In genomic region chr16:90885351-90885750, GRCm38 (mm10) we compare ENCODE assay signal across 19 mouse cellular contexts. TPM values are rescaled to one million over a fixed set of nuclear protein-coding genes. Genes with fewer than 3 reads are reported as not detected.
DNase-seq lines count a peak whose midpoint lies in the region; ATAC-seq and TF ChIP-seq lines count a peak whose summit lies in the region.
"Had no signal": no experiment of that assay in that cellular context is flagged by ENCODE, and none has a peak within 500 bp of the region (broad histone marks: within the 10 kb centered on the region; RNA-seq: fewer than 3 reads in every experiment).

No protein-coding gene starts in this region.

- TF ChIP-seq EP300 in MEL (IDR thresholded peaks at IDR 0.05; ENCODE audit: low read depth in 1 of 2, low read length in 2 of 2): no peak

- no peak for TF ChIP-seq RAD21 in MEL (IDR thresholded peaks at IDR 0.05; ENCODE audit: low read depth, low read length)

- no peak for TF ChIP-seq CTCF in MEL (IDR thresholded peaks at IDR 0.05 in 2 of 3, conservative IDR thresholded peaks at IDR 0.05 in 1 of 3; ENCODE audit: control insufficient read depth in 1 of 3, insufficient read depth in 1 of 3, low read depth in 2 of 3, low read length in 3 of 3, poor library complexity in 1 of 3, severe bottlenecking in 1 of 3)

- 74% methylated on average over 2 of the region's 2 CpGs for WGBS in embryonic facial prominence, embryonic 13.5 days
- WGBS in embryonic facial prominence, embryonic 10.5 days: 80% methylated on average over 2 of the region's 2 CpGs
- 75% methylated on average over 2 of the region's 2 CpGs for WGBS in hindbrain, embryonic 10.5 days
- WGBS in hindbrain, embryonic 13.5 days: 62% methylated on average over 2 of the region's 2 CpGs

- H3K27ac ChIP-seq in embryonic facial prominence, embryonic 13.5 days: peak overlapping the region; percentile 49
- no peak overlapping the region for H3K27ac ChIP-seq in embryonic facial prominence, embryonic 10.5 days (replicated peaks)
- 0 out of 2 replicates have a peak overlapping the region, but pooled peaks have one; percentile 12 for H3K27ac ChIP-seq in hindbrain, embryonic 10.5 days
- H3K27ac ChIP-seq in hindbrain, embryonic 13.5 days: no peak overlapping the region
- H3K27ac ChIP-seq in MEL (ENCODE audit: control insufficient read depth, low read depth, low read length): peak overlapping the region; percentile 82
- H3K27ac ChIP-seq: embryonic facial prominence, embryonic 12.5 days; forebrain, embryonic 12.5 days; macrophage; neural tube, embryonic 13.5 days had no signal

- no peaks in the 10 kb centered on the region for H3K79me2 ChIP-seq in MEL (ENCODE audit: control insufficient read depth, insufficient read depth, low read length, poor library complexity)

- no peak overlapping the region for H3K9ac ChIP-seq in embryonic facial prominence, embryonic 13.5 days
- H3K9ac ChIP-seq in hindbrain, embryonic 13.5 days: no peak overlapping the region
- H3K9ac ChIP-seq in MEL (ENCODE audit: control insufficient read depth, low read depth, low read length, poor library complexity, severe bottlenecking): peak overlapping the region; percentile 26
- H3K9ac ChIP-seq: embryonic facial prominence, embryonic 12.5 days; forebrain, embryonic 12.5 days; neural tube, embryonic 13.5 days had no signal

- H3K4me1 ChIP-seq in embryonic facial prominence, embryonic 13.5 days: peaks cover 39% of the 10 kb centered on the region
- peaks cover 14% of the 10 kb centered on the region for H3K4me1 ChIP-seq in embryonic facial prominence, embryonic 10.5 days
- H3K4me1 ChIP-seq in hindbrain, embryonic 10.5 days (replicated peaks): peaks cover 8% of the 10 kb centered on the region
- peaks cover 12% of the 10 kb centered on the region for H3K4me1 ChIP-seq in hindbrain, embryonic 13.5 days (replicated peaks)
- H3K4me1 ChIP-seq in MEL (ENCODE audit: control insufficient read depth in 1 of 2, insufficient read depth in 2 of 2, low read length in 2 of 2): peaks cover 2 to 19% of the 10 kb centered on the region in 2 experiments; a peak in 3 of 4 replicates
- H3K4me1 ChIP-seq: forebrain, embryonic 12.5 days had no signal

- DNase-seq in embryonic facial prominence, embryonic 10.5 days (ENCODE audit: low spot score): no peak
- no peak for DNase-seq in hindbrain, embryonic 10.5 days (ENCODE audit: low spot score)
- peak; percentile 54 for DNase-seq in MEL (ENCODE audit: low read depth, low spot score)
- DNase-seq in cerebellum, adult 9-10 months: no peak
- DNase-seq in right cerebral cortex, adult 2 months (ENCODE audit: low spot score in 2 of 2): no peak
- DNase-seq: adrenal gland, postnatal 25 days; cerebellum, postnatal 25 days; kidney, adult 11 months had no signal

- no peak for TF ChIP-seq POLR2A in MEL (IDR thresholded peaks at IDR 0.05; ENCODE audit: control insufficient read depth in 1 of 2, insufficient read depth in 1 of 2, low read depth in 1 of 2, low read length in 2 of 2, poor library complexity in 1 of 2)

- no peak overlapping the region for H3K4me3 ChIP-seq in embryonic facial prominence, embryonic 13.5 days
- no peak overlapping the region for H3K4me3 ChIP-seq in embryonic facial prominence, embryonic 10.5 days
- H3K4me3 ChIP-seq in hindbrain, embryonic 10.5 days: no peak overlapping the region
- no peak overlapping the region for H3K4me3 ChIP-seq in hindbrain, embryonic 13.5 days
- H3K4me3 ChIP-seq in MEL (ENCODE audit: control insufficient read depth in 1 of 2, insufficient read depth in 1 of 2, low read depth in 2 of 2, low read length in 2 of 2): peak overlapping the region; percentile 20 to 22; a peak in 2 of 4 replicates
- H3K4me3 ChIP-seq: embryonic facial prominence, embryonic 12.5 days; forebrain, embryonic 12.5 days; neural tube, embryonic 13.5 days had no signal

- no peaks in the 10 kb centered on the region for H3K36me3 ChIP-seq in embryonic facial prominence, embryonic 13.5 days
- no peaks in the 10 kb centered on the region for H3K36me3 ChIP-seq in embryonic facial prominence, embryonic 10.5 days (replicated peaks)
- no peaks in the 10 kb centered on the region for H3K36me3 ChIP-seq in hindbrain, embryonic 10.5 days
- H3K36me3 ChIP-seq in hindbrain, embryonic 13.5 days: no peaks in the 10 kb centered on the region
- H3K36me3 ChIP-seq in MEL (ENCODE audit: control insufficient read depth in 1 of 2, insufficient read depth in 2 of 2, low read length in 2 of 2): peaks cover 0 to 8% of the 10 kb centered on the region in 2 experiments; a peak in 2 of 4 replicates
- H3K36me3 ChIP-seq: embryonic facial prominence, embryonic 12.5 days; forebrain, embryonic 12.5 days; neural tube, embryonic 13.5 days had no signal

- H3K4me2 ChIP-seq in embryonic facial prominence, embryonic 13.5 days: no peak overlapping the region
- H3K4me2 ChIP-seq in hindbrain, embryonic 13.5 days: no peak overlapping the region
- H3K4me2 ChIP-seq: embryonic facial prominence, embryonic 12.5 days; forebrain, embryonic 12.5 days; neural tube, embryonic 13.5 days had no signal

- no peak for ATAC-seq in embryonic facial prominence, embryonic 13.5 days (ENCODE audit: insufficient number of reproducible peaks, insufficient read depth, low FRiP score, low TSS enrichment, low read depth)
- ATAC-seq in hindbrain, embryonic 13.5 days (ENCODE audit: low FRiP score): no peak
- ATAC-seq in granulocyte monocyte progenitor cell, adult 5-6 weeks (replicated peaks; ENCODE audit: poor library complexity, severe bottlenecking): peak; percentile 65
- ATAC-seq: activated CD4-positive, CD25-positive, alpha-beta regulatory T cell, adult 4 months; hindbrain, embryonic 16.5 days; midbrain, embryonic 16.5 days had no signal

- H3K9me3 ChIP-seq in embryonic facial prominence, embryonic 13.5 days: no peaks in the 10 kb centered on the region
- 0 out of 2 replicates have a peak, but pooled peaks cover 5% of the 10 kb centered on the region for H3K9me3 ChIP-seq in embryonic facial prominence, embryonic 10.5 days
- no peaks in the 10 kb centered on the region for H3K9me3 ChIP-seq in hindbrain, embryonic 10.5 days
- H3K9me3 ChIP-seq in hindbrain, embryonic 13.5 days: no peaks in the 10 kb centered on the region
- no peaks in the 10 kb centered on the region for H3K9me3 ChIP-seq in MEL (replicated peaks; ENCODE audit: insufficient read depth, low read length)
- H3K9me3 ChIP-seq: embryonic facial prominence, embryonic 12.5 days; forebrain, embryonic 12.5 days; neural tube, embryonic 13.5 days had no signal

- H3K27me3 ChIP-seq in embryonic facial prominence, embryonic 13.5 days: no peaks in the 10 kb centered on the region
- H3K27me3 ChIP-seq in embryonic facial prominence, embryonic 10.5 days (replicated peaks; ENCODE audit: low read depth, poor library complexity, severe bottlenecking): no peaks in the 10 kb centered on the region
- H3K27me3 ChIP-seq in hindbrain, embryonic 10.5 days (ENCODE audit: insufficient read depth, poor library complexity, severe bottlenecking): no peaks in the 10 kb centered on the region
- 0 out of 2 replicates have a peak, but pooled peaks cover 3% of the 10 kb centered on the region for H3K27me3 ChIP-seq in hindbrain, embryonic 13.5 days
- H3K27me3 ChIP-seq in MEL (ENCODE audit: control insufficient read depth in 1 of 2, insufficient read depth in 2 of 2, low read length in 2 of 2): no peaks in the 10 kb centered on the region
- H3K27me3 ChIP-seq: embryonic facial prominence, embryonic 12.5 days; forebrain, embryonic 12.5 days; neural tube, embryonic 13.5 days had no signal

TF ChIP-seq in MEL, 35 proteins besides CTCF, POLR2A, EP300 and RAD21:
- TF ChIP-seq CHD2 (IDR thresholded peaks at IDR 0.05; ENCODE audit: low read length) (no peak; the same call in 1 of the 2 replicates), SMC3 (IDR thresholded peaks at IDR 0.05; ENCODE audit: low read depth, low read length) (no peak), MAX (IDR thresholded peaks at IDR 0.05; ENCODE audit: low read length) (no peak), TBP (IDR thresholded peaks at IDR 0.05; ENCODE audit: low read depth, low read length) (no peak), MYC (IDR thresholded peaks at IDR 0.05; ENCODE audit: low read depth, low read length) (no peak), ZNF384 (IDR thresholded peaks at IDR 0.05; ENCODE audit: low read depth, low read length) (no peak)

RNA-seq across cellular contexts. Expression of gene Cfap298, which starts 49.6 kb away (rescaled TPM):
- 32.5 and 50.9 TPM in 2 replicates for polyA plus RNA-seq in embryonic facial prominence, embryonic 13.5 days (2015; fragmentation: Nextera tagmentation; extraction: Ambion mirVana)
- polyA plus RNA-seq in embryonic facial prominence, embryonic 10.5 days (2016; fragmentation: Nextera tagmentation; extraction: Ambion mirVana): 50.1 and 58.2 TPM in 2 replicates
- polyA plus RNA-seq in hindbrain, embryonic 10.5 days (2016; fragmentation: Nextera tagmentation; extraction: Ambion mirVana): 62.4 and 69.3 TPM in 2 replicates
- 47.4 and 57.4 TPM in 2 replicates for polyA plus RNA-seq in hindbrain, embryonic 13.5 days (2015; fragmentation: Nextera tagmentation; extraction: Ambion mirVana)
- total RNA-seq in MEL (2012; rRNA removed): 65.9 and 68.5 TPM in 2 replicates
- 100 to 1,000 TPM in 1 of 2 experiments, not detected in 1; 117 TPM for polyA plus RNA-seq in MEL (2012; ENCODE audit: insufficient read depth in 1 of 2, insufficient read length in 2 of 2, low read depth in 1 of 2, low replicate concordance in 2 of 2, missing spikeins in 1 of 2)
- 27.7 and 39.3 TPM in 2 replicates for total RNA-seq in granulocyte monocyte progenitor cell, adult 5-6 weeks (2014; fragmentation: Nextera tagmentation)
- 63.1 and 118 TPM in 2 replicates for total RNA-seq in granulocyte monocyte progenitor cell, adult 5-6 weeks (2017)

RNA-seq across cellular contexts. Expression of gene Eva1c, which starts 58.8 kb away (rescaled TPM):
- polyA plus RNA-seq in embryonic facial prominence, embryonic 13.5 days (2015; fragmentation: Nextera tagmentation; extraction: Ambion mirVana): 2.3 and 3.3 TPM in 2 replicates
- polyA plus RNA-seq in embryonic facial prominence, embryonic 10.5 days (2016; fragmentation: Nextera tagmentation; extraction: Ambion mirVana): 0.36 and 0.41 TPM in 2 replicates
- polyA plus RNA-seq in hindbrain, embryonic 10.5 days (2016; fragmentation: Nextera tagmentation; extraction: Ambion mirVana): 0.75 and 1.0 TPM in 2 replicates
- 2.5 and 3.2 TPM in 2 replicates for polyA plus RNA-seq in hindbrain, embryonic 13.5 days (2015; fragmentation: Nextera tagmentation; extraction: Ambion mirVana)
- not detected in 2 replicates for total RNA-seq in MEL (2012; rRNA removed)
- polyA plus RNA-seq in MEL (2012; ENCODE audit: insufficient read depth in 1 of 2, insufficient read length in 2 of 2, low read depth in 1 of 2, low replicate concordance in 2 of 2, missing spikeins in 1 of 2): under 1 TPM in 1 of 2 experiments, not detected in 1; 0.06 TPM
- not detected in 2 replicates for total RNA-seq in granulocyte monocyte progenitor cell, adult 5-6 weeks (2014; fragmentation: Nextera tagmentation)
- total RNA-seq in granulocyte monocyte progenitor cell, adult 5-6 weeks (2017): not detected in 2 replicates
- total RNA-seq: CH12.LX had no signal
- polyA plus RNA-seq: activated CD4-positive, CD25-positive, alpha-beta regulatory T cell, adult 4 months; macrophage had no signal

Comparison
In these comparisons a context has a peak if more than half of its experiments do, and no peak if none do; other contexts are left out.
1. H3K27ac ChIP-seq: peak in embryonic facial prominence, embryonic 13.5 days (single experiment), hindbrain, embryonic 10.5 days (single experiment) and MEL (single experiment); none in embryonic facial prominence, embryonic 10.5 days (single experiment) and hindbrain, embryonic 13.5 days (single experiment).
2. H3K4me3 ChIP-seq: peak in MEL (2 of 2); none in embryonic facial prominence, embryonic 13.5 days (single experiment), embryonic facial prominence, embryonic 10.5 days (single experiment), hindbrain, embryonic 10.5 days (single experiment) and hindbrain, embryonic 13.5 days (single experiment).